Mouse (Mus musculus) limb, embryonic 14.5 days (tissue): Measurements from ENCODE around the gene Tepsin. TPM values are rescaled to one million over a fixed set of nuclear protein-coding genes. Genes with fewer than 3 reads are reported as not detected.

Experiments used
- ATAC-seq: fragments of 200-750 bp; cut with Nextera tagmentation; 2 replicates; pipeline ENCODE4 v1.8.0; 2017; ENCODE audit warnings: low read depth, moderate number of reproducible peaks, moderate TSS enrichment; ENCODE audit not compliant: low FRiP score
- DNase-seq: peaks from one replicate; pipeline ENCODE4 v3.0.0-alpha.2; 2015; ENCODE audit warnings: low spot score
- H3K27ac ChIP-seq: fragments of 300-500 bp; sonication (generic); replicated peaks from 2 replicates; pipeline ENCODE4 v1.5.1; 2014; ENCODE audit warnings: low read depth, mild to moderate bottlenecking, low read length, moderate library complexity, mixed read lengths
- H3K27me3 ChIP-seq: fragments of 300-500 bp; sonication (generic); 2 replicates; pipeline ENCODE4 v1.6.1; 2014; ENCODE audit warnings: low read length, mixed read lengths; ENCODE audit not compliant: control insufficient read depth, insufficient read depth
- H3K36me3 ChIP-seq: fragments of 300-500 bp; sonication (generic); 2 replicates; pipeline ENCODE4 v1.6.1; 2014; ENCODE audit warnings: mild to moderate bottlenecking, low read length, moderate library complexity, mixed read lengths; ENCODE audit not compliant: control insufficient read depth, insufficient read depth
- H3K4me1 ChIP-seq: fragments of 300-500 bp; sonication (generic); 2 replicates; pipeline ENCODE4 v1.6.1; 2014; ENCODE audit warnings: antibody characterized with exemption, low read length, mixed read lengths; ENCODE audit not compliant: control insufficient read depth, insufficient read depth
- H3K4me2 ChIP-seq: fragments of 300-500 bp; sonication (generic); replicated peaks from 2 replicates; pipeline ENCODE4 v1.6.1; 2014; ENCODE audit warnings: low read depth, mild to moderate bottlenecking, low read length, moderate library complexity; ENCODE audit not compliant: severe bottlenecking
- H3K4me3 ChIP-seq: fragments of 300-500 bp; sonication (generic); replicated peaks from 2 replicates; pipeline ENCODE4 v1.5.1; 2014; ENCODE audit warnings: low read length
- H3K9ac ChIP-seq: fragments of 300-500 bp; sonication (generic); 2 replicates; pipeline ENCODE4 v1.6.1; 2014; ENCODE audit warnings: mild to moderate bottlenecking, low read depth, low read length, moderate library complexity; ENCODE audit not compliant: severe bottlenecking
- H3K9me3 ChIP-seq: fragments of 300-500 bp; sonication (generic); 2 replicates; pipeline ENCODE4 v1.6.1; 2016; ENCODE audit warnings: low read length; ENCODE audit not compliant: control insufficient read depth
- POLR2A ChIP-seq: fragments of 200-500 bp; IDR thresholded peaks from 2 replicates; pipeline ENCODE4 v1.8.0; 2012; ENCODE audit warnings: inconsistent platforms, mild to moderate bottlenecking, moderate library complexity, borderline replicate concordance; ENCODE audit not compliant: insufficient read depth, insufficient read length; ENCODE audit errors: extremely low read depth
- WGBS: fragments of 180-500 bp; shearing (Covaris S2); extraction: QIAGEN DNeasy Blood & Tissue Kit; methylation state at CpG from one replicate; pipeline ENCODE4 v1.1.7; 2014; 5-methylcytosine and 5-hydroxymethylcytosine counted together
- microRNA-seq: library from miRNA; unstranded; fragments of <30 nt; microRNA quantifications from one replicate; pipeline ENCODE4, GENCODE M21; 2016
- polyA plus RNA-seq, 2 experiments: library from polyadenylated mRNA; depleted of rRNA in 1 of 2; stranded (reverse) in 1 of 2; unstranded in 1 of 2; fragments of >200 nt; fragmentation: Nextera tagmentation in 1 of 2; extraction: Ambion mirVana in 1 of 2; gene quantifications; 2 replicates each; pipeline versions ENCODE4 v1.2.1 to v1.2.3; 2012 to 2014

Tepsin gene
- polyA plus RNA-seq, 2 experiments: 14.8 to 50.4 TPM

- H3K4me2 ChIP-seq: peak within 1 kb of the TSS; percentile 93
- ATAC-seq: peak; percentile 41; the same call in 1 of the 2 replicates
- H3K27ac ChIP-seq: no peak within 1 kb of the TSS
- H3K9me3 ChIP-seq: no peaks in the 10 kb centered on the region
- H3K4me1 ChIP-seq: peaks cover 26% of the 10 kb centered on the region
- WGBS: 0% methylated on average over 47 of the region's 63 CpGs
- H3K9ac ChIP-seq: peak within 1 kb of the TSS; percentile 74
- DNase-seq: no peak
- 0 out of 2 replicates have a peak, but pooled peaks have one; percentile 23 for TF ChIP-seq POLR2A
- peak within 1 kb of the TSS; percentile 66 for H3K4me3 ChIP-seq
- peaks cover 9% of the 10 kb centered on the region for H3K27me3 ChIP-seq
- H3K36me3 ChIP-seq: no peaks in the 10 kb centered on the region
Observed at GRCm38 (mm10) chr11:120046553-120047191, 51.9 kb downstream of the Tepsin start, which contains the start of gene Aatk. Aatk (minus strand) TSS chr11:120047167.

GRCm38 (mm10) chr11:120045839-120046552, 52.5 kb downstream of the Tepsin start:
- peaks cover 9% of the 10 kb centered on the region for H3K27me3 ChIP-seq
- no peak for TF ChIP-seq POLR2A
- peak overlapping the region; percentile 66 for H3K4me3 ChIP-seq
- no peak for DNase-seq
- 45% methylated on average over 11 of the region's 11 CpGs for WGBS
- H3K27ac ChIP-seq: no peak overlapping the region
- H3K36me3 ChIP-seq: no peaks in the 10 kb centered on the region
- peak overlapping the region; percentile 74 for H3K9ac ChIP-seq
- no peak for ATAC-seq
- no peaks in the 10 kb centered on the region for H3K9me3 ChIP-seq
- H3K4me1 ChIP-seq: peaks cover 26% of the 10 kb centered on the region
- peak overlapping the region; percentile 93 for H3K4me2 ChIP-seq

GRCm38 (mm10) chr11:120045341-120045740, 53.2 kb downstream of the Tepsin start:
- no peaks in the 10 kb centered on the region for H3K36me3 ChIP-seq
- TF ChIP-seq POLR2A: no peak
- ATAC-seq (no peak), DNase-seq (no peak)
- H3K4me3 ChIP-seq: no peak overlapping the region
- H3K4me2 ChIP-seq: peak overlapping the region; percentile 93; the same call in 1 of the 2 replicates
- no peak overlapping the region for H3K27ac ChIP-seq
- WGBS: 48% methylated on average over 4 of the region's 4 CpGs
- H3K9ac ChIP-seq: no peak overlapping the region
- H3K9me3 ChIP-seq: no peaks in the 10 kb centered on the region
- H3K27me3 ChIP-seq: peaks cover 9% of the 10 kb centered on the region
- peaks cover 26% of the 10 kb centered on the region for H3K4me1 ChIP-seq

GRCm38 (mm10) chr11:120042141-120042838, 56.2 kb downstream of the Tepsin start:
- DNase-seq (no peak), ATAC-seq (no peak)
- Histone ChIP-seq H3K4me1 (peaks cover 14% of the 10 kb centered on the region), H3K27me3 (no peaks in the 10 kb centered on the region; the same call in 1 of the 2 replicates), H3K9me3 (no peaks in the 10 kb centered on the region), H3K36me3 (no peaks in the 10 kb centered on the region), H3K9ac (no peak overlapping the region), H3K27ac (no peak overlapping the region), H3K4me2 (no peak overlapping the region), H3K4me3 (no peak overlapping the region)
- 59% methylated on average over 7 of the region's 7 CpGs for WGBS
- no peak for TF ChIP-seq POLR2A

- Histone ChIP-seq H3K4me2 (no peak overlapping the region), H3K4me1 (peaks cover 11% of the 10 kb centered on the region), H3K4me3 (no peak overlapping the region), H3K27me3 (no peaks in the 10 kb centered on the region; the same call in 1 of the 2 replicates), H3K36me3 (no peaks in the 10 kb centered on the region), H3K9ac (no peak overlapping the region), H3K9me3 (no peaks in the 10 kb centered on the region), H3K27ac (no peak overlapping the region)
- WGBS: 59% methylated on average over 13 of the region's 13 CpGs
- no peak for ATAC-seq
- no peak for DNase-seq
- no peak for TF ChIP-seq POLR2A
Observed at GRCm38 (mm10) chr11:120041191-120042123, 57.1 kb downstream of the Tepsin start.

Small RNAs within 50 kb of the gene (microRNA-seq; reads per million reads assigned to microRNA genes)
- gene Gm25948: not detected

Other genes with a start within 250 kb of the Tepsin start
- 55.8 and 59.4 TPM in 2 replicates for gene Chmp6, start 185.3 kb downstream of the Tepsin start, polyA plus RNA-seq (2012; rRNA removed)
- 96.0 and 101 TPM in 2 replicates for gene Chmp6, start 185.3 kb downstream of the Tepsin start, polyA plus RNA-seq (2014; fragmentation: Nextera tagmentation; extraction: Ambion mirVana)
- gene Baiap2, start 156.0 kb downstream of the Tepsin start, polyA plus RNA-seq (2012; rRNA removed): 29.5 and 36.5 TPM in 2 replicates
- 23.4 and 28.1 TPM in 2 replicates for gene Baiap2, start 156.0 kb downstream of the Tepsin start, polyA plus RNA-seq (2014; fragmentation: Nextera tagmentation; extraction: Ambion mirVana)
- 14.8 and 19.0 TPM in 2 replicates for gene Aatk, start 51.6 kb downstream of the Tepsin start, polyA plus RNA-seq (2012; rRNA removed)
- 5.9 and 8.1 TPM in 2 replicates for gene Aatk, start 51.6 kb downstream of the Tepsin start, polyA plus RNA-seq (2014; fragmentation: Nextera tagmentation; extraction: Ambion mirVana)
- gene Cep131, start 11.9 kb downstream of the Tepsin start, polyA plus RNA-seq (2012; rRNA removed): 26.6 and 31.7 TPM in 2 replicates
- gene Cep131, start 11.9 kb downstream of the Tepsin start, polyA plus RNA-seq (2014; fragmentation: Nextera tagmentation; extraction: Ambion mirVana): 23.3 and 23.8 TPM in 2 replicates
- gene Ndufaf8, start 197 bp upstream of the Tepsin start, polyA plus RNA-seq (2012; rRNA removed): 33.9 and 40.0 TPM in 2 replicates
- 81.2 and 85.2 TPM in 2 replicates for gene Ndufaf8, start 197 bp upstream of the Tepsin start, polyA plus RNA-seq (2014; fragmentation: Nextera tagmentation; extraction: Ambion mirVana)
- gene Slc38a10, start 52.6 kb upstream of the Tepsin start, polyA plus RNA-seq (2012; rRNA removed): 92.3 and 134 TPM in 2 replicates
- gene Slc38a10, start 52.6 kb upstream of the Tepsin start, polyA plus RNA-seq (2014; fragmentation: Nextera tagmentation; extraction: Ambion mirVana): 71.9 and 76.1 TPM in 2 replicates
- gene Bahcc1, start 134.2 kb upstream of the Tepsin start, polyA plus RNA-seq (2012; rRNA removed): 22.9 and 28.3 TPM in 2 replicates
- 14.0 and 14.9 TPM in 2 replicates for gene Bahcc1, start 134.2 kb upstream of the Tepsin start, polyA plus RNA-seq (2014; fragmentation: Nextera tagmentation; extraction: Ambion mirVana)
- 1,359 and 1,631 TPM in 2 replicates for gene Actg1, start 249.8 kb upstream of the Tepsin start, polyA plus RNA-seq (2012; rRNA removed)
- 2,223 and 2,513 TPM in 2 replicates for gene Actg1, start 249.8 kb upstream of the Tepsin start, polyA plus RNA-seq (2014; fragmentation: Nextera tagmentation; extraction: Ambion mirVana)